Mouse (Mus musculus): ENCODE measurements at regions not wholly inside any gene's neighbourhood (a gene's known extent, or its start where the extent isn't known, plus 50 kb on each side); places are given as distances from the start of the nearest gene placed in this dataset.

- intact Hi-C loops (cut with DNase I): no loop called here
- no peaks in the 10 kb centered on the region for H3K36me3 ChIP-seq (ENCODE audit: control insufficient read depth, insufficient read depth, low read length)
- WGBS: 71% methylated on average over 5 of the region's 5 CpGs
- H3K79me2 ChIP-seq (replicated peaks; ENCODE audit: control insufficient read depth, insufficient read depth, low read length): no peaks in the 10 kb centered on the region
- H3K4me1 ChIP-seq (ENCODE audit: control insufficient read depth, insufficient read depth, low read length): no peaks in the 10 kb centered on the region
- no peak for DNase-seq
- H3K9ac ChIP-seq (ENCODE audit: low read depth, low read length): no peak overlapping the region
- H3K27me3 ChIP-seq (ENCODE audit: control insufficient read depth, insufficient read depth, low read length): no peaks in the 10 kb centered on the region
- no peak overlapping the region for H3K27ac ChIP-seq
- TF ChIP-seq POLR2A (IDR thresholded peaks at IDR 0.05; ENCODE audit: insufficient read depth, low read depth, low read length): no peak
- no peak for TF ChIP-seq CTCF (IDR thresholded peaks at IDR 0.05)
- no peak for TF ChIP-seq EP300 (IDR thresholded peaks at IDR 0.05; ENCODE audit: insufficient read depth, low read depth, low read length)
- H3K4me3 ChIP-seq: no peak overlapping the region
Measured at GRCm38 (mm10) chr11:71625501-71626191, 124.1 kb upstream of the Wscd1 start.

GRCm38 (mm10) chr11:71636111-71636510 is 113.6 kb upstream of the Wscd1 start:
- Histone ChIP-seq H3K4me3 (no peak overlapping the region), H3K27me3 (ENCODE audit: control insufficient read depth, insufficient read depth, low read length) (no peaks in the 10 kb centered on the region), H3K79me2 (replicated peaks; ENCODE audit: control insufficient read depth, insufficient read depth, low read length) (no peaks in the 10 kb centered on the region), H3K4me1 (ENCODE audit: control insufficient read depth, insufficient read depth, low read length) (no peaks in the 10 kb centered on the region), H3K36me3 (ENCODE audit: control insufficient read depth, insufficient read depth, low read length) (no peaks in the 10 kb centered on the region), H3K27ac (no peak overlapping the region), H3K9ac (ENCODE audit: low read depth, low read length) (no peak overlapping the region)
- TF ChIP-seq CTCF (IDR thresholded peaks at IDR 0.05): no peak
- no peak for TF ChIP-seq EP300 (IDR thresholded peaks at IDR 0.05; ENCODE audit: insufficient read depth, low read depth, low read length)
- no peak for TF ChIP-seq POLR2A (IDR thresholded peaks at IDR 0.05; ENCODE audit: insufficient read depth, low read depth, low read length)
- DNase-seq: no peak
- intact Hi-C loops (cut with DNase I): no loop called here
- WGBS: 43% methylated on average over 1 of the region's 1 CpGs

GRCm38 (mm10) chr11:71636785-71637184 is 112.9 kb upstream of the Wscd1 start:
- no peaks in the 10 kb centered on the region for H3K36me3 ChIP-seq (ENCODE audit: control insufficient read depth, insufficient read depth, low read length)
- 39% methylated on average over 5 of the region's 5 CpGs for WGBS
- no peak for DNase-seq
- no peaks in the 10 kb centered on the region for H3K27me3 ChIP-seq (ENCODE audit: control insufficient read depth, insufficient read depth, low read length)
- intact Hi-C loops (cut with DNase I): no loop called here
- TF ChIP-seq POLR2A (IDR thresholded peaks at IDR 0.05; ENCODE audit: insufficient read depth, low read depth, low read length) (no peak), CTCF (IDR thresholded peaks at IDR 0.05) (no peak), EP300 (IDR thresholded peaks at IDR 0.05; ENCODE audit: insufficient read depth, low read depth, low read length) (no peak)
- no peaks in the 10 kb centered on the region for H3K4me1 ChIP-seq (ENCODE audit: control insufficient read depth, insufficient read depth, low read length)
- H3K4me3 ChIP-seq: no peak overlapping the region
- no peak overlapping the region for H3K9ac ChIP-seq (ENCODE audit: low read depth, low read length)
- H3K27ac ChIP-seq: no peak overlapping the region
- no peaks in the 10 kb centered on the region for H3K79me2 ChIP-seq (replicated peaks; ENCODE audit: control insufficient read depth, insufficient read depth, low read length)

- no peak for TF ChIP-seq POLR2A (IDR thresholded peaks at IDR 0.05; ENCODE audit: insufficient read depth, low read depth, low read length)
- no peak for TF ChIP-seq CTCF (IDR thresholded peaks at IDR 0.05)
- TF ChIP-seq EP300 (IDR thresholded peaks at IDR 0.05; ENCODE audit: insufficient read depth, low read depth, low read length): no peak
- no peak for DNase-seq
- Histone ChIP-seq H3K9ac (ENCODE audit: low read depth, low read length) (no peak overlapping the region), H3K79me2 (replicated peaks; ENCODE audit: control insufficient read depth, insufficient read depth, low read length) (no peaks in the 10 kb centered on the region), H3K4me3 (no peak overlapping the region), H3K36me3 (ENCODE audit: control insufficient read depth, insufficient read depth, low read length) (no peaks in the 10 kb centered on the region), H3K27me3 (ENCODE audit: control insufficient read depth, insufficient read depth, low read length) (no peaks in the 10 kb centered on the region), H3K27ac (no peak overlapping the region), H3K4me1 (ENCODE audit: control insufficient read depth, insufficient read depth, low read length) (no peaks in the 10 kb centered on the region)
- WGBS: 83% methylated on average over 5 of the region's 5 CpGs
- intact Hi-C loops (cut with DNase I): no loop called here
Measured at GRCm38 (mm10) chr11:71642886-71643285, 106.8 kb upstream of the Wscd1 start.

- intact Hi-C loops (cut with DNase I): no loop called here
Measured at GRCm38 (mm10) chr11:71651756-71652380, 97.9 kb upstream of the Wscd1 start.

GRCm38 (mm10) chr11:71652381-71652775 is 97.3 kb upstream of the Wscd1 start:
- no peaks in the 10 kb centered on the region for H3K27me3 ChIP-seq (ENCODE audit: control insufficient read depth, insufficient read depth, low read length)
- no peaks in the 10 kb centered on the region for H3K79me2 ChIP-seq (replicated peaks; ENCODE audit: control insufficient read depth, insufficient read depth, low read length)
- WGBS: 73% methylated on average over 5 of the region's 5 CpGs
- intact Hi-C loops (cut with DNase I): no loop called here
- no peak for DNase-seq
- H3K4me3 ChIP-seq: no peak overlapping the region
- H3K36me3 ChIP-seq (ENCODE audit: control insufficient read depth, insufficient read depth, low read length): no peaks in the 10 kb centered on the region
- H3K9ac ChIP-seq (ENCODE audit: low read depth, low read length): no peak overlapping the region
- no peak overlapping the region for H3K27ac ChIP-seq
- no peaks in the 10 kb centered on the region for H3K4me1 ChIP-seq (ENCODE audit: control insufficient read depth, insufficient read depth, low read length)
- TF ChIP-seq EP300 (IDR thresholded peaks at IDR 0.05; ENCODE audit: insufficient read depth, low read depth, low read length) (no peak), CTCF (IDR thresholded peaks at IDR 0.05) (no peak), POLR2A (IDR thresholded peaks at IDR 0.05; ENCODE audit: insufficient read depth, low read depth, low read length) (no peak)

More at GRCm38 (mm10) chr11:71651756-71652380, 97.9 kb upstream of the Wscd1 start:
- WGBS: 75% methylated on average over 5 of the region's 5 CpGs
- Histone ChIP-seq H3K4me3 (no peak overlapping the region), H3K9ac (ENCODE audit: low read depth, low read length) (no peak overlapping the region), H3K27ac (no peak overlapping the region), H3K36me3 (ENCODE audit: control insufficient read depth, insufficient read depth, low read length) (no peaks in the 10 kb centered on the region), H3K27me3 (ENCODE audit: control insufficient read depth, insufficient read depth, low read length) (no peaks in the 10 kb centered on the region), H3K79me2 (replicated peaks; ENCODE audit: control insufficient read depth, insufficient read depth, low read length) (no peaks in the 10 kb centered on the region), H3K4me1 (ENCODE audit: control insufficient read depth, insufficient read depth, low read length) (no peaks in the 10 kb centered on the region)
- DNase-seq: no peak
- no peak for TF ChIP-seq EP300 (IDR thresholded peaks at IDR 0.05; ENCODE audit: insufficient read depth, low read depth, low read length)
- TF ChIP-seq POLR2A (IDR thresholded peaks at IDR 0.05; ENCODE audit: insufficient read depth, low read depth, low read length): no peak
- no peak for TF ChIP-seq CTCF (IDR thresholded peaks at IDR 0.05)

Data from heart, adult 2 months (tissue).